Mouse (Mus musculus) C2C12 (cell line): Measurements from ENCODE around the gene Mrvi1.

Experiments
- CTCF ChIP-seq: IDR thresholded peaks from one replicate; pipeline ENCODE4 v1.5.1; 2011; ENCODE audit not compliant: control insufficient read depth, insufficient read depth, insufficient read length
- MYOG ChIP-seq: IDR thresholded peaks from one replicate; pipeline ENCODE4 v1.6.1; 2011; ENCODE audit not compliant: control insufficient read depth, insufficient read length; ENCODE audit errors: extremely low read depth

- TF ChIP-seq CTCF (no peak), MYOG (no peak)
Measured at GRCm38 (mm10) chr7:110847321-110847720, 134.9 kb downstream of the Mrvi1 start.
